Mouse (Mus musculus) kidney, adult 8-10 months (tissue): Measurements from ENCODE around the gene Pitpnb.

ENCODE experiments used
- DNase-seq, 2 experiments: peaks; one replicate each; pipeline ENCODE4 v3.0.0; 2022

The Pitpnb gene

DNA sequence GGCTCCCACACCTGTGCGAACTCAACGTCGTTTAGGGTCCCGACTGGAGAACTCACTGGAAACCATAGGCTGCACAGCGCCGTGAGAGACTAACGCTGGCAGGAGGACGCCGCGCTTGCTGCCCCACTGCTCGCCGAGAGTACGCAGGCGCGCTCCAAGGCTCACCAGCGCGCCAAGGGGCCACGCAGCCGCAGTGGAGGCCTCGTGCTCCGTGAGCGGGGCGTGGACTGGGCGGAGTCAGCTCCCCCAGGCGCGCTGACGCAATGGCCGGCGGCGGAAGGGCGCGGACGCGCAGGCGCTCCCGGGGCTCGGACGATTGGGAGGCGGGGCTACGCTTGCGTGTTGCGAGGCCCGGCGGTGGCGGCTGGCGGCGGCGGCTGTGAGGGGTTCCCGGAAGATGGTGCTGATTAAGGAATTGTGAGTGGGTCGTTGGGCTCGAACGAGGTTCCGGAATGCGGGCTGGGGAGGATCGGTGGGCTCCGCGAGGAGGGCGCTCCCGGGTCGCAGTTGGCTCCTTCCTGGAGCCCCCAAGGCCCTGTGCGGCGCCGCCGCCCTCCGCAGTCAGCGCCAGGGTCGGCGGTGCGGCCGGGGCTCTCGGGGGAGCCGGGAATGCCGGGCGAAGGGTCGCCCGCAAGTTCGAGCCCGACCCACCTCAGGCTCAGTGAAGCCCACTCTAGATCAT, at the start of gene Pitpnb:
Pitpnb (plus strand) TSS at position 347 of the 682 bp plus-strand sequence.
- peak; percentile 97 to 98 for DNase-seq

- peak in 1 of 2 experiments; percentile 60 for DNase-seq
Measured at GRCm38 (mm10) chr5:111284420-111285175, 46.0 kb upstream of the Pitpnb start.

DNA sequence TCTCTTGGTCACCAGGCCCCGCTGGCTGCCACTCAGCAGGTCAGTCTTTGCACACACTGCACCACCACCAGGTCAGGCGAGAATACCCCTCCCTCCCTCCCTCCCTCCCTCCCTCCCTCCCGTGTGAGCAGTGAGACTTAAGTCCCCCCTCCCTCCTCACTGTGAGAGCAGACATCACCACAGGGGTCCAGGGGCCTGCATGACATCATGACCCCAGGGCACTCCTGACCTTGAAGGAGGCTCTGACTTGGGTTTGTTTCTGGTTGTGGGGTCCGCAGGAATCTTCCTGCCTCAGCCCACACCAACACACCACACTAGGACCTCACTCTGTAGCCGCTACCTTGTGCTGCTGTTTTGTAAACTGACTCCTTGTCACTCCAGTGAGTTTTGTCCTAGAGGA, 43.0 kb upstream of the Pitpnb start:
- DNase-seq, result no peak

DNA sequence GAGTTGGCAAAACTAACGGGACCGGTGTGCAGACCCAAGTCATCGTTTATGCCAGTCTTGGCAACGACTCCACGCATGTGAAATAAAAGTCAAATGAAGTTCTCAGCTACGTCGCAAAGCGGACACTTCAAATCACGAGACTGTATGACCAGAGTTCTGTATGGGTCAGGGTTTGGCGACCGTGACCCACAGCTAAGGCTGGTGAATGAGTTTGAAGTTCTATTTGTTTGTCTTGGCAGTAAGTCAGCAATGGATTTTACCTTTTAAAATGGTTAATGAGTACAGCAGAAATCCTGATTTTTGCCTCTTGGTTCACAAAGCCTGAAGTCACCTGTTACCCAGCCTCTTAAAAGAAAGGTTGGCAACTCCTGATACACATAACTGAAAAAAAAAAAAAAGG, 42.1 kb upstream of the Pitpnb start:
- DNase-seq, result peak; percentile 73 to 81

GRCm38 (mm10) chr5:111290071-111290470, 40.5 kb upstream of the Pitpnb start:
- DNase-seq, result no peak

DNA sequence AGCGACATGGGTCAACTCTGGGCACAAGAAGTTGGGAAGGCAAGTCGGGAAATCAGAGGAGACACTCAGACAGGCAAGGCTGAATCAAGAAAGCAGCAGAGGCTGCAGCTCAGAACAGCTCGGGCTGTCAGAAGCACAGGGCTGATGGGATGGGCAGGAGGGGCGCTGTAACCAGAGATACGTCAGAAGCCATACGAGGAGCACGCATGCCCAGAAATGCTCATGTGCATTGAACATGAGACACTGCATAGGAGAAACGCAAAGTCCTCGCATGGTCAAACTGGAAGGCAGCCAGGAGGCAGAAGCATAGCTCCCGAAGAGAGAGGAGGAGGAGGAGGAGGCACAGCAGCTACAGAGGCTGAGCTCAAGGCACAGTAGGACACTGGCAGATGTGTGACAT, 38.9 kb upstream of the Pitpnb start:
- DNase-seq, result no peak

DNA sequence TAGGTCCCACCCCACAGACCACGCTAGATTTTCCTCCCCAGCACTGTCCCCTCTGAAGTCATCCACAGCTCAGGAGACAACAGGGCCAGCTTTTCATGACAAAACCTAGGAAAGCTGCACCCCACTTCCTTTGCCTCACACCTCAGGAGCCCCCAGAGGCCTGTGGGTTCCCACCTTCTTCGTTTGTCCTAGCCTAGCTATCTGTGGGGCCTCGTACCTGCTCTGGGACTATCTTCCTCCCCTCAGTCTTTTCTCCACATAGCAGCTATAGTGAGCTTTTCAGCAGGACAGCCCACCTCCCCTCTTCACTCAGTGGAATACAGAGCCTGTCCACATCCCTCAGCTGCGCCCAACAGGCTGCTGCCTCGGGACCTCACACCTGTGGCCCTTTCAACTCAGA, 32.8 kb upstream of the Pitpnb start:
- DNase-seq, result no peak

DNA sequence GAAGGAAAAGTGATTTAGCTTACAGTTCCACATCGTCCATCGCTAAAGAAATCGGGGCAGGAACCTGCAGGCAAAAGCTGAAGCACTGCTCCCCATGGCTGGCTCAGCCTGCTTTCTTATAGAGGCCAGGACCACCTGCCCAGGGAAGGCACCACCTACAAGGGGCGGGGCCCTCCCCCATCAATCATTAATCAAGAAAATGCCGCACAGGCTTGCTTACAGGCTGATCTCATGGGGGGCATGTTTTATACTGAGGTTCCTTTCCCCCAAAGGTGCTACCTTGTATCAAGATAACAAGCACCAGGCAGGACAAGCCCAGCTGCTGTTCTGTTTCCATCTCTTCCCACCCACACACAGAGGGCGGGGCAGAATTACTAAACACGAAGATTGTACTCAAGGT, 31.9 kb upstream of the Pitpnb start:
- DNase-seq, result no peak

DNA sequence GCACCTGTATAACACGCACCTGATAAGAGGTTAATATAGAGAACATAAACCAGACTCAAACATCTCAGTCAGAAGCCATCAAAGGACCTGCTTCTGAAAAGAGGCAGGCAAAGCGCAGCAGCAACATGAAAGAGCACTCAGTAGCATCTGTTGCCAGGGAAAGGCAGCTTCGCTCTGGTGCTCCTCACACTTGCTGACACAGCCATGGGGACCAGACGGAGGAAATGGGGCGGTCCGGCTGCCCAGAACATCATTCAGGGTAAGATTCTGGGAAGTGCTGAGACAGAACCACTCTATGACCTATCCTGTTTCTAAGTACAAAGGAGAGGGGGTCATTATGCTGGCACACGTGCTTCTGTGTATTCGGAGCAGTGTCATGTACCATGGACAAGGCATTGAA, 29.8 kb upstream of the Pitpnb start:
- peak in 1 of 2 experiments; percentile 31 for DNase-seq

DNA sequence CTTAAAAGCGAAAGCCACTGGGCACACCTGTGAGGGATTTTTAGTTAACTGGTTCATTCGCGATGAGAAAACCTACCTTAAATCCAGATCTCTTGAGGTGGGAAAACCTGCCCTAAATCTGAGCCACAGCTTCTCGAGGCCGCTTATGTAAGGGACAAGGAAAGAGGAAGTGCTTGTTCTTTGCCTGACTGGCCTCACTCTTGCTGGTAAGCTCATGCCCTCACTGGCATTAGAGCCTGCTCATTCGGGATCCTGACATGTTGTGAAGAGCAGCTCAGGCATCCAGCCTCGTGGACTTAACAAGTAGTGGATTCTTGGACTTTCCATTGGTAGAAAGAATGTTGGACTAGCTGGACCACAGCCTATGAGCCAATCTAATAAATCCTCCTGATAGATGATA, 28.8 kb upstream of the Pitpnb start:
- peak in 1 of 2 experiments; percentile 26 for DNase-seq

- DNase-seq, result no peak
Measured at GRCm38 (mm10) chr5:111304730-111305129, 25.8 kb upstream of the Pitpnb start.

DNA sequence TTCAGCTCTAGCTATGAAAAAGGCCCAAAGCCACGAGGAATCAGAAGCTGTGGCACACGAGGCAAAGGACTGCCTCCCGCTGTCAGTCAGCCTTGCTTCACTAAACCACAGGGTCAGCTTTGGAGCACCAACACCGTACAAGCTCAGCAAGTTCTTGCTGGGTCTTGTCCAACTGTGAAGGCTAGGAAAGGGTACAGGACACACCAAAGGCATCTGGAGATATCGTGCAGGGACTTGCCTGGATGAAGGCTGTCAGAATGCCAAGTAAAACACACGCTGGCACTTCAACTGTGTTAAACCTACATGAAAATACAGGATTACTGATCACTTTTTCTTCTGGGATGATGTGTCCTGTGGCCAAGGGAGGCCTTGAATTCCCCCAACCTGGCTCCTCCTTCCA, 20.4 kb upstream of the Pitpnb start:
- DNase-seq, result peak; percentile 68 to 71

DNA sequence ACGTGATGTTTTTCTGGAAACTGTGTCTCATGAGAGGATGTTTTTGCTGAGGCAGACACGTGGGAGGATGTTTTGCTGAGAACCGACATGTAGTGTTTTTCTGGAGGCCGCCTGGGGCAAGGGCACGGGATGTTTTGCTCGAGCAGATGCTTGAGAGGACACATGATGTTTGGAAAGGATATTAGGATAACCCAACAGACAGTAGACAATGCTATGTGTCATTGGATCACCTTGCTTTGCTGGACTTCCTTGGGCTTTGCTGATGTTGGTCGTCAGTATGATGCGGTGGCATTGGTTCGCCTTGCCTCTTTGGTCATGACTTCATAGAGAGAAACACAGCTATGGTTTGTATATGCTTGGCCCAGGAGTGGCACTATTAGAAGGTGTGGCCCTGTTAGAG, 16.7 kb upstream of the Pitpnb start:
- no peak for DNase-seq

GRCm38 (mm10) chr5:111315061-111315460, 15.5 kb upstream of the Pitpnb start:
- no peak for DNase-seq

DNA sequence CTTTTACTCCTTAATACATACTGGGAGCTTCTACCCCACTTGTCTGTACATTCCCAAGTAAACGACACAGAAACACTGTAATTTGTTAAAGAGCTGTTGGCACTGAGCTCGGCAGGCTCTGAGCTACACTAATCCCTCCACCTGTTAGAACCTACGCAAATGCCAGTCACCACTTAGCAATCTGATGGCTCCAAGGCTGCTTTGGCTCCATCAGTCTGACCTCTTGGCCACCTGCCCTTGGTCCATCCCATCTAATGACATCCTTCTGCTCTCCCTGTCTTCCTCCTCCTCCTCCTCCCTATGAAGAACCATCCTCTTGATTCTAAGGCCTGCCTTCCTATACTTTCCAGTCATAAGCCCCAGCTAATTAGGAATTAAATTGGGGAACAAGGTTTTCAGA, 13.0 kb upstream of the Pitpnb start:
- no peak for DNase-seq

GRCm38 (mm10) chr5:111318946-111319345, 11.6 kb upstream of the Pitpnb start:
- no peak for DNase-seq

GRCm38 (mm10) chr5:111325813-111326212, 4.8 kb upstream of the Pitpnb start:
- no peak for DNase-seq

GRCm38 (mm10) chr5:111327420-111327819, 3.1 kb upstream of the Pitpnb start:
- DNase-seq, result no peak

- peak; percentile 18 to 50 for DNase-seq
Measured at GRCm38 (mm10) chr5:111329782-111330416, 664 bp upstream of the Pitpnb start.

DNA sequence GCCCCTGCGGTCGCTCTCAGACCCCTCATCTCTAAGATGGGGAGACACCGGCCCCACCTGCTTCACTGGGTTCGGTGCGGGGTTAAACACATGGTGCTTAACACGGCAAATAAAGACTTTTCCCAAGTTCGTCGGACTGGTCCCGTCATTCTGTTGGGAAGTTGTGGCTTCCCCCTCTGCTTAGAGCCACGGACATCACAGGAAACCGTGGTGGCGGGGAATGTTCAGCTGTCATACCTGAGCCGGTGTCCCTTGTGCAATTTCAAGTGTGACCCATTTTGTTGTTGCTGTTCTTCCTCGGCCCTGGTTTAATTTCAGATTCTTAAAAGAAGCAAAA, 504 bp downstream of the Pitpnb start:
- DNase-seq, result no peak

GRCm38 (mm10) chr5:111335939-111336691, 5.6 kb downstream of the Pitpnb start:
- no peak for DNase-seq

- DNase-seq, result peak in 1 of 2 experiments; percentile 19
Measured at GRCm38 (mm10) chr5:111341609-111342008, 11.0 kb downstream of the Pitpnb start.

DNA sequence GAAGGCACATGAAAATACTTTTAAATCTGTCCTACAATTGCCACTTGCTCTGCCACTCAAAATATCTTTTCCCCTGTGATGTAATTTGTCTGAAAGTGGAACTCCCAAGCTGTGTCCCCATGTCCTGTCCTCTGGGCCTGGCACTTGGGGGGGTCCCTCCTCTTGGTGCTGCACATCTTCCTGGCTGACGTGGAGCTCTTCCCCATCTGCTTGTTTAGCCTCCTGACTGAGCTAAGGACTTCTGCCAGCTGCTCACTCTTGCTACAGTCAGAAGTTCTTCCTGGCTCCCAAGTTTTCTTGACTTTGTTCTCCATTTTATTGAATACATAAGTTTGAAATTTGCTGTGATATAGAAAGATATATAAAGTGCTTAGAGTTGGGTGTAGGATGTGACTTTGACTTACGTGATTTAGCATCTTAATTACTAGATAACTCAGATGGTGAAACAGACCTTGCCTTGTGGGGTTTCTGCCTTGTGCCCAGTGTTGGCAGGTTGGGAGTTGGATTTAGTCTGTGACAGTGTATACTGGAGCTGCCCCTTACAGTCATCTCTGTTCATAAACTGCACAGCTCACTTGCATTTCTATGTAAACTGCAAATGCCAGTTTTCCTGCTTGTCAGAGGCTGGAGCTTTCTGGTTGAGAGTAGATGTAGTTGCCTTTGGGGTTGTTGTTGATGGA, 14.3 kb downstream of the Pitpnb start:
- DNase-seq, result no peak
